Mouse (Mus musculus): ENCODE data around the gene Mlana. TPM values are rescaled to one million over a fixed set of nuclear protein-coding genes. Genes with fewer than 3 reads are reported as not detected.

The Mlana gene
- polyA plus RNA-seq (2014; fragmentation: Nextera tagmentation; extraction: Ambion mirVana): not detected in 2 replicates

DNA sequence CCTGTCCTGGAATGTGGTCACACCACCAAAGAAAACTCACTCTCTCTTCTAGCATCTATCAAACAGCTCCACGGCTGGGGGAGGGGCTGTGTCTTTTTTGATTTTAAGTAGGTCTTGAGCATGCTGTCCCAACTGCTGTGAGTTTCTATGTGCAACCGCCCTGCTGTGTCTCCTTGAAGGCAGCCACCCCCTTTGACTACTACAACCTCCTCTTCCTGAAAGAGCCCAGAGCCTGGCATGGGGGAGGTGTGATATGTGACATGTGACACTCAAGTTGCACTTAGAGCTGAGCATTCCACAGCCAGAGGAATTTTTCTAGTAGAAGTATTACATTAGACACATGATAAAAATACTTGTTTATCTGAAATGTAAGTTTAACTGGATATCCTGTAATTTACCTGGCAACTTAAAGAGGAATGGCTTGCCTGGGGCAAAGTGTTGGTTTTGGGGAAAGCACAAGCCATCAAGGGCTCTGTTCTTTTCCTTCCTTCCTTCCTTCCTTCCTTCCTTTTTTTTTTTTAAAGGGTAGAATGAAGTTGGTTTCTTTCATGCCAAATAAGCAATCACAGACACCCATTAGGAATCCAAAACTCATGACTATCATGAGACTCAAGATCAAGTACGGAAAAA, at the start of gene Mlana:
Gene Mlana, plus strand, starts transcription at position 580 of the 630 bp plus-strand sequence.
- Histone ChIP-seq H3K27me3 (ENCODE audit: control insufficient read depth, insufficient read depth, low read length) (no peaks in the 10 kb centered on the region), H3K4me1 (ENCODE audit: control insufficient read depth, insufficient read depth, low read length) (no peaks in the 10 kb centered on the region), H3K9ac (replicated peaks; ENCODE audit: low read length) (no peak within 1 kb of the TSS), H3K9me3 (ENCODE audit: control insufficient read depth, low read length) (no peaks in the 10 kb centered on the region), H3K27ac (replicated peaks; ENCODE audit: low read depth, low read length) (no peak within 1 kb of the TSS), H3K4me2 (ENCODE audit: low read length) (no peak within 1 kb of the TSS), H3K36me3 (ENCODE audit: control insufficient read depth, insufficient read depth, low read length) (no peaks in the 10 kb centered on the region), H3K4me3 (replicated peaks; ENCODE audit: low read depth, low read length) (no peak within 1 kb of the TSS)
- 66% methylated on average over 3 of the region's 3 CpGs for WGBS
- ATAC-seq (ENCODE audit: low FRiP score, low TSS enrichment): no peak
- no peak for DNase-seq

GRCm38 (mm10) chr19:29648550-29648914, 49.1 kb upstream of the Mlana start:
- Histone ChIP-seq H3K4me3 (replicated peaks; ENCODE audit: low read depth, low read length) (peak overlapping the region; percentile 79), H3K9ac (replicated peaks; ENCODE audit: low read length) (peak overlapping the region; percentile 83; the same call in 1 of the 2 replicates), H3K4me1 (ENCODE audit: control insufficient read depth, insufficient read depth, low read length) (no peaks in the 10 kb centered on the region), H3K27me3 (ENCODE audit: control insufficient read depth, insufficient read depth, low read length) (no peaks in the 10 kb centered on the region), H3K9me3 (ENCODE audit: control insufficient read depth, low read length) (no peaks in the 10 kb centered on the region), H3K4me2 (ENCODE audit: low read length) (peak overlapping the region; percentile 69), H3K27ac (replicated peaks; ENCODE audit: low read depth, low read length) (no peak overlapping the region; the same call in 1 of the 2 replicates), H3K36me3 (ENCODE audit: control insufficient read depth, insufficient read depth, low read length) (no peaks in the 10 kb centered on the region)
- DNase-seq (no peak), ATAC-seq (ENCODE audit: low FRiP score, low TSS enrichment) (no peak)
- 27% methylated on average over 4 of the region's 4 CpGs for WGBS

GRCm38 (mm10) chr19:29649683-29650082, 47.9 kb upstream of the Mlana start:
- Histone ChIP-seq H3K27me3 (ENCODE audit: control insufficient read depth, insufficient read depth, low read length) (no peaks in the 10 kb centered on the region), H3K27ac (replicated peaks; ENCODE audit: low read depth, low read length) (no peak overlapping the region), H3K4me2 (ENCODE audit: low read length) (no peak overlapping the region), H3K4me1 (ENCODE audit: control insufficient read depth, insufficient read depth, low read length) (no peaks in the 10 kb centered on the region), H3K9me3 (ENCODE audit: control insufficient read depth, low read length) (no peaks in the 10 kb centered on the region), H3K4me3 (replicated peaks; ENCODE audit: low read depth, low read length) (no peak overlapping the region), H3K9ac (replicated peaks; ENCODE audit: low read length) (no peak overlapping the region), H3K36me3 (ENCODE audit: control insufficient read depth, insufficient read depth, low read length) (no peaks in the 10 kb centered on the region)
- ATAC-seq (ENCODE audit: low FRiP score, low TSS enrichment): no peak
- no peak for DNase-seq
- WGBS: 84% methylated on average over 1 of the region's 1 CpGs

- Histone ChIP-seq H3K4me3 (replicated peaks; ENCODE audit: low read depth, low read length) (no peak overlapping the region), H3K4me1 (ENCODE audit: control insufficient read depth, insufficient read depth, low read length) (no peaks in the 10 kb centered on the region), H3K4me2 (ENCODE audit: low read length) (no peak overlapping the region), H3K36me3 (ENCODE audit: control insufficient read depth, insufficient read depth, low read length) (no peaks in the 10 kb centered on the region), H3K9ac (replicated peaks; ENCODE audit: low read length) (no peak overlapping the region), H3K9me3 (ENCODE audit: control insufficient read depth, low read length) (no peaks in the 10 kb centered on the region), H3K27me3 (ENCODE audit: control insufficient read depth, insufficient read depth, low read length) (no peaks in the 10 kb centered on the region), H3K27ac (replicated peaks; ENCODE audit: low read depth, low read length) (no peak overlapping the region)
- no peak for ATAC-seq (ENCODE audit: low FRiP score, low TSS enrichment)
- 83% methylated on average over 9 of the region's 9 CpGs for WGBS
- DNase-seq: no peak
These were observed 43.8 kb upstream of the Mlana start for GRCm38 (mm10) chr19:29653768-29654265.

GRCm38 (mm10) chr19:29655148-29655547, 42.5 kb upstream of the Mlana start:
- H3K9ac ChIP-seq (replicated peaks; ENCODE audit: low read length): no peak overlapping the region
- no peak overlapping the region for H3K27ac ChIP-seq (replicated peaks; ENCODE audit: low read depth, low read length)
- H3K4me1 ChIP-seq (ENCODE audit: control insufficient read depth, insufficient read depth, low read length): no peaks in the 10 kb centered on the region
- no peaks in the 10 kb centered on the region for H3K36me3 ChIP-seq (ENCODE audit: control insufficient read depth, insufficient read depth, low read length)
- no peak overlapping the region for H3K4me3 ChIP-seq (replicated peaks; ENCODE audit: low read depth, low read length)
- DNase-seq: no peak
- H3K9me3 ChIP-seq (ENCODE audit: control insufficient read depth, low read length): no peaks in the 10 kb centered on the region
- H3K4me2 ChIP-seq (ENCODE audit: low read length): no peak overlapping the region
- no peak for ATAC-seq (ENCODE audit: low FRiP score, low TSS enrichment)
- WGBS: 38% methylated on average over 6 of the region's 6 CpGs
- H3K27me3 ChIP-seq (ENCODE audit: control insufficient read depth, insufficient read depth, low read length): no peaks in the 10 kb centered on the region

- Histone ChIP-seq H3K27ac (replicated peaks; ENCODE audit: low read depth, low read length) (no peak overlapping the region), H3K4me3 (replicated peaks; ENCODE audit: low read depth, low read length) (no peak overlapping the region), H3K4me2 (ENCODE audit: low read length) (no peak overlapping the region), H3K36me3 (ENCODE audit: control insufficient read depth, insufficient read depth, low read length) (no peaks in the 10 kb centered on the region), H3K4me1 (ENCODE audit: control insufficient read depth, insufficient read depth, low read length) (no peaks in the 10 kb centered on the region), H3K9ac (replicated peaks; ENCODE audit: low read length) (no peak overlapping the region), H3K27me3 (ENCODE audit: control insufficient read depth, insufficient read depth, low read length) (no peaks in the 10 kb centered on the region), H3K9me3 (ENCODE audit: control insufficient read depth, low read length) (no peaks in the 10 kb centered on the region)
- no peak for ATAC-seq (ENCODE audit: low FRiP score, low TSS enrichment)
- 89% methylated on average over 4 of the region's 4 CpGs for WGBS
- DNase-seq: no peak
These were observed 41.6 kb upstream of the Mlana start for GRCm38 (mm10) chr19:29656029-29656428.

- WGBS: 76% methylated on average over 5 of the region's 5 CpGs
These were observed 41.0 kb upstream of the Mlana start for GRCm38 (mm10) chr19:29656620-29657019.

DNA sequence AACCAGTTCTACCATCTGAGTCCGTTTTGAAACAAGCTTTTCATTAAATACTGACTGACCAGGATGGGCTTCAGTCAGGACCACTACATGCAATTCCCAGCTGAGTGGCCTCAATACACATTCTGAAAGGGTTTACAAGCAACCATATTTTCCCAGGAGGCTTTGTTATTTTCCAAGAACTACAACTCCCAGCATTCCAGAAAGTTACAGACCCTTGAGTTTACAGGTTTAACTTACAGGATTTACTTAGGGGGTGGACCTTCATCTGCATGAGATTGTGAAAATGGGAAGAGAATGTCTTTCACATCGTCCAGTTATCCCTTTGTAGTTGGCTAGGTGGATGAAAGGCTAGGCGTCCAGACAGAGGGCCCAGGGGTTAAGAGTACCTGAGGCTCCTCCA, 40.6 kb upstream of the Mlana start:
- no peaks in the 10 kb centered on the region for H3K9me3 ChIP-seq (ENCODE audit: control insufficient read depth, low read length)
- ATAC-seq (ENCODE audit: low FRiP score, low TSS enrichment): no peak

More at GRCm38 (mm10) chr19:29656620-29657019, 41.0 kb upstream of the Mlana start:
- H3K4me3 ChIP-seq (replicated peaks; ENCODE audit: low read depth, low read length): no peak overlapping the region
- no peak overlapping the region for H3K9ac ChIP-seq (replicated peaks; ENCODE audit: low read length)
- no peaks in the 10 kb centered on the region for H3K4me1 ChIP-seq (ENCODE audit: control insufficient read depth, insufficient read depth, low read length)
- H3K4me2 ChIP-seq (ENCODE audit: low read length): no peak overlapping the region
- H3K27me3 ChIP-seq (ENCODE audit: control insufficient read depth, insufficient read depth, low read length): no peaks in the 10 kb centered on the region
- H3K36me3 ChIP-seq (ENCODE audit: control insufficient read depth, insufficient read depth, low read length): no peaks in the 10 kb centered on the region
- no peaks in the 10 kb centered on the region for H3K9me3 ChIP-seq (ENCODE audit: control insufficient read depth, low read length)
- no peak for DNase-seq
- ATAC-seq (ENCODE audit: low FRiP score, low TSS enrichment): no peak
- no peak overlapping the region for H3K27ac ChIP-seq (replicated peaks; ENCODE audit: low read depth, low read length)

DNA sequence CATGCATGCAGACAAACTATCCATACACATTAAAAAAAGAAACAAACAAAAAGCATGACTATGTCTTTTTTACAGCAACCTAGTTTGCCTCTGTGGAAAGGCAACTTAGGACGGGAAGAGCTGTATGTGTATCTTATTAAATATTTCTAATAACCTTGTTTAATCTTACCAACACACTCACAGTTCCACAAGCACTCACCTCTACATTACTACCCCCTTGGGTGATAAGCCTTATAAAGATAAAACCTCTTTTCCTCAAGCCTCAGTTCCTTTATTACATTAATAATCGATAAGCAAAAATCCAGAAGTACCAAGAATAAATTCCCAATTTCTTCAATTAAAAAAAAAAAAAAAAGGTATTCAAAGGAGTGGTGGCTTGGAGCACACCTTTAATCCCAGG, 40.1 kb upstream of the Mlana start:
- 86% methylated on average over 2 of the region's 2 CpGs for WGBS
- Histone ChIP-seq H3K4me2 (ENCODE audit: low read length) (no peak overlapping the region), H3K27ac (replicated peaks; ENCODE audit: low read depth, low read length) (no peak overlapping the region), H3K27me3 (ENCODE audit: control insufficient read depth, insufficient read depth, low read length) (no peaks in the 10 kb centered on the region), H3K9me3 (ENCODE audit: control insufficient read depth, low read length) (no peaks in the 10 kb centered on the region), H3K4me1 (ENCODE audit: control insufficient read depth, insufficient read depth, low read length) (no peaks in the 10 kb centered on the region), H3K36me3 (ENCODE audit: control insufficient read depth, insufficient read depth, low read length) (no peaks in the 10 kb centered on the region), H3K9ac (replicated peaks; ENCODE audit: low read length) (no peak overlapping the region), H3K4me3 (replicated peaks; ENCODE audit: low read depth, low read length) (no peak overlapping the region)
- DNase-seq (no peak), ATAC-seq (ENCODE audit: low FRiP score, low TSS enrichment) (no peak)

More for the DNA sequence above, 40.6 kb upstream of the Mlana start:
- Histone ChIP-seq H3K27me3 (ENCODE audit: control insufficient read depth, insufficient read depth, low read length) (no peaks in the 10 kb centered on the region), H3K4me1 (ENCODE audit: control insufficient read depth, insufficient read depth, low read length) (no peaks in the 10 kb centered on the region), H3K9ac (replicated peaks; ENCODE audit: low read length) (no peak overlapping the region), H3K4me3 (replicated peaks; ENCODE audit: low read depth, low read length) (no peak overlapping the region), H3K27ac (replicated peaks; ENCODE audit: low read depth, low read length) (no peak overlapping the region), H3K4me2 (ENCODE audit: low read length) (no peak overlapping the region), H3K36me3 (ENCODE audit: control insufficient read depth, insufficient read depth, low read length) (no peaks in the 10 kb centered on the region)
- WGBS: 50% methylated on average over 3 of the region's 3 CpGs
- peak; percentile 4 for DNase-seq

Measured in midbrain, embryonic 14.5 days (tissue).